Mouse (Mus musculus): ENCODE measurements around the gene Clec11a.

- TF ChIP-seq CTCF (IDR thresholded peaks at IDR 0.05; ENCODE audit: low read depth, low read length), result no peak
- no peak for TF ChIP-seq POLR2A (IDR thresholded peaks at IDR 0.05; ENCODE audit: extremely low read depth, insufficient read depth, low read length)
Observed at GRCm38 (mm10) chr7:44272546-44272945, 34.2 kb downstream of the Clec11a start.

All from liver, adult 2 months (tissue).